ENCODE assay signal across 12 mouse cellular contexts in genomic region chr7:105734826-105735225, GRCm38 (mm10). TPM values are rescaled to one million over a fixed set of nuclear protein-coding genes. Genes with fewer than 3 reads are reported as not detected.
DNase-seq lines count a peak whose midpoint lies in the region; ATAC-seq and TF ChIP-seq lines count a peak whose summit lies in the region.
"Had no signal": no experiment of that assay in that cellular context is flagged by ENCODE, and none has a peak within 500 bp of the region (broad histone marks: within the 10 kb centered on the region; RNA-seq: fewer than 3 reads in every experiment).

No protein-coding gene starts in this region.

- peak overlapping the region; percentile 87 for H3K4me2 ChIP-seq in lung, embryonic 14.5 days
- peak overlapping the region; percentile 70 for H3K4me2 ChIP-seq in embryonic facial prominence, embryonic 12.5 days (replicated peaks)
- no peak overlapping the region; the same call in 1 of the 2 replicates for H3K4me2 ChIP-seq in liver, postnatal 0 days (ENCODE audit: low read depth, low read length)

- peaks cover 20% of the 10 kb centered on the region for H3K4me1 ChIP-seq in heart, embryonic 10.5 days
- no peaks in the 10 kb centered on the region for H3K4me1 ChIP-seq in lung, embryonic 14.5 days (ENCODE audit: insufficient read depth)
- H3K4me1 ChIP-seq in embryonic facial prominence, embryonic 12.5 days = peaks cover 24% of the 10 kb centered on the region
- peaks cover 22% of the 10 kb centered on the region for H3K4me1 ChIP-seq in liver, postnatal 0 days (ENCODE audit: insufficient read depth)

- H3K27me3 ChIP-seq in heart, embryonic 10.5 days (ENCODE audit: insufficient read depth, poor library complexity, severe bottlenecking) = no peaks in the 10 kb centered on the region
- no peaks in the 10 kb centered on the region for H3K27me3 ChIP-seq in lung, embryonic 14.5 days (ENCODE audit: insufficient read depth, low read length)
- H3K27me3 ChIP-seq in embryonic facial prominence, embryonic 12.5 days = no peaks in the 10 kb centered on the region
- no peaks in the 10 kb centered on the region for H3K27me3 ChIP-seq in liver, postnatal 0 days (ENCODE audit: insufficient read depth, low read length)

- no peak for TF ChIP-seq EP300 in liver, postnatal 0 days (IDR thresholded peaks at IDR 0.05; ENCODE audit: low read depth)

- H3K27ac ChIP-seq in heart, embryonic 10.5 days = no peak overlapping the region
- H3K27ac ChIP-seq in lung, embryonic 14.5 days (ENCODE audit: low read depth) = no peak overlapping the region
- no peak overlapping the region for H3K27ac ChIP-seq in embryonic facial prominence, embryonic 12.5 days
- H3K27ac ChIP-seq in liver, postnatal 0 days (ENCODE audit: low read depth) = no peak overlapping the region

- peak overlapping the region; percentile 92; the same call in 1 of the 2 replicates for H3K4me3 ChIP-seq in heart, embryonic 10.5 days
- 0 out of 2 replicates have a peak overlapping the region, but pooled peaks have one; percentile 93 for H3K4me3 ChIP-seq in lung, embryonic 14.5 days (ENCODE audit: low read depth, low read length)
- H3K4me3 ChIP-seq in embryonic facial prominence, embryonic 12.5 days = no peak overlapping the region
- no peak overlapping the region for H3K4me3 ChIP-seq in liver, postnatal 0 days (ENCODE audit: low read depth, low read length)

- no peaks in the 10 kb centered on the region for H3K9me3 ChIP-seq in heart, embryonic 10.5 days
- no peaks in the 10 kb centered on the region for H3K9me3 ChIP-seq in lung, embryonic 14.5 days (ENCODE audit: low read depth, low read length)
- H3K9me3 ChIP-seq in embryonic facial prominence, embryonic 12.5 days = no peaks in the 10 kb centered on the region
- H3K9me3 ChIP-seq in liver, postnatal 0 days (ENCODE audit: low read length) = no peaks in the 10 kb centered on the region

- TF ChIP-seq CTCF in lung, embryonic 14.5 days (IDR thresholded peaks at IDR 0.05; ENCODE audit: low read depth) = no peak
- no peak for TF ChIP-seq CTCF in liver, postnatal 0 days (IDR thresholded peaks at IDR 0.05; ENCODE audit: low read depth)

- 87% methylated on average over 8 of the region's 8 CpGs for WGBS in heart, embryonic 10.5 days
- 78% methylated on average over 8 of the region's 8 CpGs for WGBS in lung, embryonic 14.5 days
- WGBS in embryonic facial prominence, embryonic 12.5 days = 88% methylated on average over 8 of the region's 8 CpGs
- 83% methylated on average over 8 of the region's 8 CpGs for WGBS in liver, postnatal 0 days (ENCODE audit: insufficient replicate concordance)

- H3K36me3 ChIP-seq in heart, embryonic 10.5 days = peaks cover 53% of the 10 kb centered on the region
- peaks cover 50% of the 10 kb centered on the region for H3K36me3 ChIP-seq in lung, embryonic 14.5 days (ENCODE audit: insufficient read depth)
- peaks cover 46% of the 10 kb centered on the region for H3K36me3 ChIP-seq in embryonic facial prominence, embryonic 12.5 days
- H3K36me3 ChIP-seq in liver, postnatal 0 days (replicated peaks; ENCODE audit: insufficient read depth, low read length) = peaks cover 34% of the 10 kb centered on the region

- no peak for ATAC-seq in lung, embryonic 14.5 days (ENCODE audit: insufficient read depth)
- ATAC-seq in embryonic facial prominence, embryonic 12.5 days (ENCODE audit: insufficient number of reproducible peaks, insufficient read depth, low FRiP score, low TSS enrichment) = no peak
- no peak for ATAC-seq in liver, postnatal 0 days
- ATAC-seq: CD4-positive, CD25-positive, alpha-beta regulatory T cell, adult 4 months had no signal

- no peak overlapping the region; the same call in none of the 2 replicates for H3K9ac ChIP-seq in lung, embryonic 14.5 days
- 0 out of 2 replicates have a peak overlapping the region, but pooled peaks have one; percentile 17 for H3K9ac ChIP-seq in embryonic facial prominence, embryonic 12.5 days
- 0 out of 2 replicates have a peak overlapping the region, but pooled peaks have one; percentile 12 for H3K9ac ChIP-seq in liver, postnatal 0 days (replicated peaks)

- DNase-seq in heart, embryonic 10.5 days (ENCODE audit: low spot score) = no peak
- DNase-seq in heart, adult 9 months (ENCODE audit: low spot score in 2 of 2) = no peak
- DNase-seq in lung, embryonic 14.5 days = no peak
- no peak for DNase-seq in lung, postnatal 10 days
- DNase-seq in liver, postnatal 0 days = no peak
- DNase-seq in right cerebral cortex, adult 18-20 months = no peak
- no peak for DNase-seq in gastrocnemius, postnatal 4 days (ENCODE audit: low spot score in 2 of 2)
- DNase-seq: cerebellum, adult 18-20 months; right cerebral cortex, postnatal 14 days had no signal

RNA-seq across cellular contexts. Expression of gene Ilk, which starts 1.6 kb away (rescaled TPM):
- 371 and 403 TPM in 2 replicates for polyA plus RNA-seq in heart, embryonic 10.5 days (2016; fragmentation: Nextera tagmentation; extraction: Ambion mirVana)
- 372 and 377 TPM in 2 replicates for polyA plus RNA-seq in lung, embryonic 14.5 days (2014; fragmentation: Nextera tagmentation; extraction: Ambion mirVana)
- 248 and 257 TPM in 2 replicates for polyA plus RNA-seq in embryonic facial prominence, embryonic 12.5 days (2016; fragmentation: Nextera tagmentation; extraction: Ambion mirVana)
- 95.1 and 103 TPM in 2 replicates for polyA plus RNA-seq in liver, postnatal 0 days (2015; fragmentation: Nextera tagmentation; extraction: Ambion mirVana)
- total RNA-seq in gastrocnemius, postnatal 4 days (2021) = 100 to 1,000 TPM; 186 to 188 TPM

RNA-seq across cellular contexts. Expression of gene Rrp8, which starts 2.4 kb away (rescaled TPM):
- polyA plus RNA-seq in heart, embryonic 10.5 days (2016; fragmentation: Nextera tagmentation; extraction: Ambion mirVana) = 30.9 and 40.6 TPM in 2 replicates
- polyA plus RNA-seq in lung, embryonic 14.5 days (2014; fragmentation: Nextera tagmentation; extraction: Ambion mirVana) = 45.2 and 48.9 TPM in 2 replicates
- polyA plus RNA-seq in embryonic facial prominence, embryonic 12.5 days (2016; fragmentation: Nextera tagmentation; extraction: Ambion mirVana) = 43.3 and 46.1 TPM in 2 replicates
- 10.6 and 11.6 TPM in 2 replicates for polyA plus RNA-seq in liver, postnatal 0 days (2015; fragmentation: Nextera tagmentation; extraction: Ambion mirVana)
- 10 to 100 TPM; 14.5 to 16.9 TPM for total RNA-seq in gastrocnemius, postnatal 4 days (2021)

RNA-seq across cellular contexts. Expression of gene Taf10, which starts 9.3 kb away (rescaled TPM):
- 153 and 184 TPM in 2 replicates for polyA plus RNA-seq in heart, embryonic 10.5 days (2016; fragmentation: Nextera tagmentation; extraction: Ambion mirVana)
- 175 and 192 TPM in 2 replicates for polyA plus RNA-seq in lung, embryonic 14.5 days (2014; fragmentation: Nextera tagmentation; extraction: Ambion mirVana)
- polyA plus RNA-seq in embryonic facial prominence, embryonic 12.5 days (2016; fragmentation: Nextera tagmentation; extraction: Ambion mirVana) = 175 TPM in 2 replicates
- polyA plus RNA-seq in liver, postnatal 0 days (2015; fragmentation: Nextera tagmentation; extraction: Ambion mirVana) = 104 and 110 TPM in 2 replicates
- total RNA-seq in gastrocnemius, postnatal 4 days (2021) = 10 to 100 TPM; 85.8 to 98.7 TPM

RNA-seq across cellular contexts. Expression of gene Tpp1, which starts 17.2 kb away (rescaled TPM):
- polyA plus RNA-seq in heart, embryonic 10.5 days (2016; fragmentation: Nextera tagmentation; extraction: Ambion mirVana) = 76.5 and 95.2 TPM in 2 replicates
- polyA plus RNA-seq in lung, embryonic 14.5 days (2014; fragmentation: Nextera tagmentation; extraction: Ambion mirVana) = 73.7 and 78.2 TPM in 2 replicates
- polyA plus RNA-seq in embryonic facial prominence, embryonic 12.5 days (2016; fragmentation: Nextera tagmentation; extraction: Ambion mirVana) = 41.9 and 43.3 TPM in 2 replicates
- 60.9 and 65.8 TPM in 2 replicates for polyA plus RNA-seq in liver, postnatal 0 days (2015; fragmentation: Nextera tagmentation; extraction: Ambion mirVana)
- total RNA-seq in gastrocnemius, postnatal 4 days (2021) = 10 to 100 TPM; 37.6 to 42.6 TPM

RNA-seq across cellular contexts. Expression of gene Dchs1, which starts 52.6 kb away (rescaled TPM):
- polyA plus RNA-seq in heart, embryonic 10.5 days (2016; fragmentation: Nextera tagmentation; extraction: Ambion mirVana) = 4.2 and 8.6 TPM in 2 replicates
- polyA plus RNA-seq in lung, embryonic 14.5 days (2014; fragmentation: Nextera tagmentation; extraction: Ambion mirVana) = 17.7 and 20.7 TPM in 2 replicates
- polyA plus RNA-seq in embryonic facial prominence, embryonic 12.5 days (2016; fragmentation: Nextera tagmentation; extraction: Ambion mirVana) = 27.3 and 28.5 TPM in 2 replicates
- polyA plus RNA-seq in liver, postnatal 0 days (2015; fragmentation: Nextera tagmentation; extraction: Ambion mirVana) = 0.45 and 0.58 TPM in 2 replicates
- total RNA-seq in gastrocnemius, postnatal 4 days (2021) = 10 to 100 TPM; 40.9 to 42.5 TPM
- total RNA-seq: granulocyte monocyte progenitor cell, adult 5-6 weeks had no signal
- polyA plus RNA-seq: CD4-positive, CD25-positive, alpha-beta regulatory T cell, adult 4 months had no signal

Comparison
In these comparisons a context has a peak if more than half of its experiments do, and no peak if none do; other contexts are left out.
1. H3K4me3 ChIP-seq: peak in heart, embryonic 10.5 days (single experiment) and lung, embryonic 14.5 days (single experiment); none in embryonic facial prominence, embryonic 12.5 days (single experiment) and liver, postnatal 0 days (single experiment).